Mouse (Mus musculus): ENCODE data around the gene Plcb2. TPM values are rescaled to one million over a fixed set of nuclear protein-coding genes. Genes with fewer than 3 reads are reported as not detected.

The Plcb2 gene
- polyA plus RNA-seq, 1 experiment from 2014 or later = 0.36 TPM

- Histone ChIP-seq H3K9me3 (replicated peaks) (no peaks in the 10 kb centered on the region), H3K4me3 (peak overlapping the region; percentile 90), H3K36me3 (0 out of 2 replicates have a peak, but pooled peaks cover 4% of the 10 kb centered on the region), H3K4me1 (peaks cover 59% of the 10 kb centered on the region), H3K27me3 (ENCODE audit: low read depth, poor library complexity, severe bottlenecking) (peaks cover 57% of the 10 kb centered on the region), H3K27ac (no peak overlapping the region)
- WGBS = 46% methylated on average over 10 of the region's 10 CpGs
- DNase-seq (ENCODE audit: low spot score) = no peak
Measured at GRCm38 (mm10) chr2:118747301-118747960, 19.2 kb upstream of the Plcb2 start.

- H3K9me3 ChIP-seq (replicated peaks) = no peaks in the 10 kb centered on the region
- H3K27ac ChIP-seq = peak overlapping the region; percentile 89
- H3K4me3 ChIP-seq = peak overlapping the region; percentile 90
- DNase-seq (ENCODE audit: low spot score) = peak; percentile 66
- peaks cover 62% of the 10 kb centered on the region for H3K27me3 ChIP-seq (ENCODE audit: low read depth, poor library complexity, severe bottlenecking)
- WGBS = 6% methylated on average over 113 of the region's 113 CpGs
- peaks cover 53% of the 10 kb centered on the region for H3K4me1 ChIP-seq
- 0 out of 2 replicates have a peak, but pooled peaks cover 4% of the 10 kb centered on the region for H3K36me3 ChIP-seq
Measured at GRCm38 (mm10) chr2:118745915-118746901, 18.0 kb upstream of the Plcb2 start.

- Histone ChIP-seq H3K27ac (peak within 1 kb of the TSS; percentile 89), H3K27me3 (ENCODE audit: low read depth, poor library complexity, severe bottlenecking) (peaks cover 62% of the 10 kb centered on the region)
Measured at GRCm38 (mm10) chr2:118745232-118745884, 17.1 kb upstream of the Plcb2 start, which contains the start of gene Inafm2. Inafm2 (plus strand) TSS chr2:118745758.

GRCm38 (mm10) chr2:118744621-118745020, 16.4 kb upstream of the Plcb2 start:
- Histone ChIP-seq H3K4me3 (peak overlapping the region; percentile 90; the same call in 1 of the 2 replicates), H3K27me3 (ENCODE audit: low read depth, poor library complexity, severe bottlenecking) (peaks cover 62% of the 10 kb centered on the region), H3K4me1 (peaks cover 44% of the 10 kb centered on the region), H3K9me3 (replicated peaks) (no peaks in the 10 kb centered on the region), H3K36me3 (0 out of 2 replicates have a peak, but pooled peaks cover 4% of the 10 kb centered on the region), H3K27ac (no peak overlapping the region)
- 8% methylated on average over 7 of the region's 7 CpGs for WGBS
- DNase-seq (ENCODE audit: low spot score) = no peak

More at GRCm38 (mm10) chr2:118745232-118745884, 17.1 kb upstream of the Plcb2 start, which contains the start of gene Inafm2:
- H3K4me1 ChIP-seq = peaks cover 50% of the 10 kb centered on the region
- 16% methylated on average over 57 of the region's 57 CpGs for WGBS
- peak; percentile 94 for DNase-seq (ENCODE audit: low spot score)
- 0 out of 2 replicates have a peak, but pooled peaks cover 4% of the 10 kb centered on the region for H3K36me3 ChIP-seq
- H3K4me3 ChIP-seq = peak within 1 kb of the TSS; percentile 90
- no peaks in the 10 kb centered on the region for H3K9me3 ChIP-seq (replicated peaks)

- 29% methylated on average over 8 of the region's 8 CpGs for WGBS
- no peaks in the 10 kb centered on the region for H3K9me3 ChIP-seq (replicated peaks)
- no peak overlapping the region for H3K4me3 ChIP-seq
- peaks cover 52% of the 10 kb centered on the region for H3K27me3 ChIP-seq (ENCODE audit: low read depth, poor library complexity, severe bottlenecking)
- peak; percentile 40 for DNase-seq (ENCODE audit: low spot score)
- peaks cover 34% of the 10 kb centered on the region for H3K4me1 ChIP-seq
- H3K36me3 ChIP-seq = no peaks in the 10 kb centered on the region
- no peak overlapping the region for H3K27ac ChIP-seq
Measured at GRCm38 (mm10) chr2:118743261-118743943, 15.2 kb upstream of the Plcb2 start.

- H3K27ac ChIP-seq = no peak overlapping the region
- WGBS = 72% methylated on average over 9 of the region's 9 CpGs
- no peak overlapping the region for H3K4me3 ChIP-seq
- no peaks in the 10 kb centered on the region for H3K36me3 ChIP-seq
- no peaks in the 10 kb centered on the region for H3K9me3 ChIP-seq (replicated peaks)
- DNase-seq (ENCODE audit: low spot score) = no peak
- peaks cover 32% of the 10 kb centered on the region for H3K27me3 ChIP-seq (ENCODE audit: low read depth, poor library complexity, severe bottlenecking)
- H3K4me1 ChIP-seq = peaks cover 16% of the 10 kb centered on the region
Measured at GRCm38 (mm10) chr2:118741183-118741582, 12.9 kb upstream of the Plcb2 start.

- Histone ChIP-seq H3K4me1 (peaks cover 10% of the 10 kb centered on the region), H3K27ac (no peak overlapping the region), H3K36me3 (no peaks in the 10 kb centered on the region), H3K9me3 (replicated peaks) (no peaks in the 10 kb centered on the region), H3K27me3 (ENCODE audit: low read depth, poor library complexity, severe bottlenecking) (peaks cover 34% of the 10 kb centered on the region), H3K4me3 (no peak overlapping the region)
- WGBS = 70% methylated on average over 3 of the region's 3 CpGs
- no peak for DNase-seq (ENCODE audit: low spot score)
Measured at GRCm38 (mm10) chr2:118740341-118740740, 12.1 kb upstream of the Plcb2 start.

GRCm38 (mm10) chr2:118733341-118733740, 5.1 kb upstream of the Plcb2 start:
- Histone ChIP-seq H3K27me3 (ENCODE audit: low read depth, poor library complexity, severe bottlenecking) (peaks cover 49% of the 10 kb centered on the region), H3K9me3 (replicated peaks) (no peaks in the 10 kb centered on the region), H3K27ac (no peak overlapping the region), H3K36me3 (no peaks in the 10 kb centered on the region), H3K4me3 (no peak overlapping the region), H3K4me1 (peaks cover 10% of the 10 kb centered on the region)
- 59% methylated on average over 5 of the region's 5 CpGs for WGBS
- no peak for DNase-seq (ENCODE audit: low spot score)

GRCm38 (mm10) chr2:118731981-118732380, 3.7 kb upstream of the Plcb2 start:
- WGBS = 92% methylated on average over 5 of the region's 5 CpGs
- H3K27me3 ChIP-seq (ENCODE audit: low read depth, poor library complexity, severe bottlenecking) = peaks cover 62% of the 10 kb centered on the region
- H3K36me3 ChIP-seq = no peaks in the 10 kb centered on the region
- no peak overlapping the region for H3K27ac ChIP-seq
- no peaks in the 10 kb centered on the region for H3K9me3 ChIP-seq (replicated peaks)
- peaks cover 16% of the 10 kb centered on the region for H3K4me1 ChIP-seq
- H3K4me3 ChIP-seq = no peak overlapping the region
- DNase-seq (ENCODE audit: low spot score) = no peak

- WGBS = 5% methylated on average over 3 of the region's 3 CpGs
- peaks cover 63% of the 10 kb centered on the region for H3K27me3 ChIP-seq (ENCODE audit: low read depth, poor library complexity, severe bottlenecking)
Measured at GRCm38 (mm10) chr2:118730622-118730915, 2.3 kb upstream of the Plcb2 start.

GRCm38 (mm10) chr2:118729816-118730621, 1.8 kb upstream of the Plcb2 start:
- no peaks in the 10 kb centered on the region for H3K36me3 ChIP-seq
- H3K9me3 ChIP-seq (replicated peaks) = no peaks in the 10 kb centered on the region
- no peak overlapping the region for H3K4me3 ChIP-seq
- peaks cover 67% of the 10 kb centered on the region for H3K27me3 ChIP-seq (ENCODE audit: low read depth, poor library complexity, severe bottlenecking)
- H3K27ac ChIP-seq = no peak overlapping the region
- WGBS = 29% methylated on average over 8 of the region's 8 CpGs
- no peak for DNase-seq (ENCODE audit: low spot score)
- peaks cover 16% of the 10 kb centered on the region for H3K4me1 ChIP-seq

More at GRCm38 (mm10) chr2:118730622-118730915, 2.3 kb upstream of the Plcb2 start:
- no peak overlapping the region for H3K27ac ChIP-seq
- no peak for DNase-seq (ENCODE audit: low spot score)
- H3K9me3 ChIP-seq (replicated peaks) = no peaks in the 10 kb centered on the region
- no peak overlapping the region for H3K4me3 ChIP-seq
- H3K4me1 ChIP-seq = peaks cover 16% of the 10 kb centered on the region
- H3K36me3 ChIP-seq = no peaks in the 10 kb centered on the region
